Mouse (Mus musculus) MEL (cell line): Measurements from ENCODE around the gene Stk32b. TPM values are rescaled to one million over a fixed set of nuclear protein-coding genes. Genes with fewer than 3 reads are reported as not detected.

Experiments
- DNase-seq: peaks from one replicate; pipeline ENCODE4 v3.0.0; 2011; ENCODE audit warnings: low read depth, low spot score
- H3K27ac ChIP-seq: 2 replicates; pipeline ENCODE4 v1.5.1; 2012; ENCODE audit warnings: low read depth, mild to moderate bottlenecking, control low read depth, low read length, moderate library complexity; ENCODE audit not compliant: control insufficient read depth
- H3K27me3 ChIP-seq, 2 experiments: fragments of 150-350 bp in 1 of 2; sonication (generic) in 1 of 2; 2 replicates each; pipeline ENCODE4 v1.6.1; 2012; ENCODE audit warnings: low read length in 2 of 2, mild to moderate bottlenecking in 2 of 2, improper control_type of control experiment in 1 of 2, moderate library complexity in 1 of 2; ENCODE audit not compliant: insufficient read depth in 2 of 2, control insufficient read depth in 1 of 2
- H3K36me3 ChIP-seq, 2 experiments: 2 replicates each; pipeline ENCODE4 v1.6.1; 2012 to 2014; ENCODE audit warnings: low read length in 2 of 2, improper control_type of control experiment in 1 of 2, inconsistent platforms in 1 of 2, mild to moderate bottlenecking in 1 of 2; ENCODE audit not compliant: insufficient read depth in 2 of 2, control insufficient read depth in 1 of 2
- H3K4me1 ChIP-seq, 2 experiments: fragments of 150-350 bp in 1 of 2; sonication (generic) in 1 of 2; 2 replicates each; pipeline ENCODE4 v1.6.1; 2012; ENCODE audit warnings: low read length in 2 of 2, improper control_type of control experiment in 1 of 2, mild to moderate bottlenecking in 1 of 2; ENCODE audit not compliant: insufficient read depth in 2 of 2, control insufficient read depth in 1 of 2
- H3K4me3 ChIP-seq, 2 experiments: fragments of 150-350 bp in 1 of 2; sonication (generic) in 1 of 2; 2 replicates each; pipeline ENCODE4 v1.5.1; 2012; ENCODE audit warnings: low read depth in 2 of 2, low read length in 2 of 2, mild to moderate bottlenecking in 2 of 2, moderate library complexity in 2 of 2, control low read depth in 1 of 2, improper control_type of control experiment in 1 of 2; ENCODE audit not compliant: control insufficient read depth in 1 of 2, insufficient read depth in 1 of 2
- H3K79me2 ChIP-seq: 2 replicates; pipeline ENCODE4 v1.6.1; 2012; ENCODE audit warnings: mild to moderate bottlenecking, low read length, moderate library complexity; ENCODE audit not compliant: control insufficient read depth, poor library complexity, insufficient read depth
- H3K9ac ChIP-seq: 2 replicates; pipeline ENCODE4 v1.6.1; 2012; ENCODE audit warnings: low read depth, mild to moderate bottlenecking, control low read depth, low read length, moderate library complexity; ENCODE audit not compliant: control insufficient read depth, poor library complexity, severe bottlenecking
- H3K9me3 ChIP-seq: fragments of 150-350 bp; sonication (generic); replicated peaks from 2 replicates; pipeline ENCODE4 v1.6.1; 2012; ENCODE audit warnings: mild to moderate bottlenecking, low read length, improper control_type of control experiment, moderate library complexity; ENCODE audit not compliant: insufficient read depth
- E2F4 ChIP-seq: IDR thresholded peaks from 2 replicates; pipeline ENCODE4 v1.6.1; 2011; ENCODE audit warnings: low read depth, low read length, improper control_type of control experiment, borderline replicate concordance
- ELF1 ChIP-seq: IDR thresholded peaks from 2 replicates; pipeline ENCODE4 v1.6.1; 2014; ENCODE audit warnings: low read depth, mild to moderate bottlenecking, inconsistent platforms, low read length, improper control_type of control experiment, moderate library complexity
- GABPA ChIP-seq: IDR thresholded peaks from 2 replicates; pipeline ENCODE4 v1.6.1; 2012; ENCODE audit warnings: low read depth, mild to moderate bottlenecking, inconsistent platforms, low read length, improper control_type of control experiment, moderate library complexity
- GATA1 ChIP-seq: IDR thresholded peaks from 2 replicates; pipeline ENCODE4 v1.6.1; 2011; ENCODE audit warnings: low read depth, low read length, improper control_type of control experiment
- KAT2A ChIP-seq: conservative IDR thresholded peaks from 2 replicates; pipeline ENCODE4 v1.6.1; 2012; ENCODE audit warnings: low read depth, low read length, improper control_type of control experiment, inconsistent platforms
- MAFK ChIP-seq: IDR thresholded peaks from 2 replicates; pipeline ENCODE4 v1.6.1; 2011; ENCODE audit warnings: low read depth, mild to moderate bottlenecking, low read length, improper control_type of control experiment, borderline replicate concordance
- MAX ChIP-seq: IDR thresholded peaks from 2 replicates; pipeline ENCODE4 v1.6.1; 2011; ENCODE audit warnings: low read length, improper control_type of control experiment
- MEF2A ChIP-seq: IDR thresholded peaks from 2 replicates; pipeline ENCODE4 v1.6.1; 2014; ENCODE audit warnings: low read depth, mild to moderate bottlenecking, inconsistent platforms, low read length, improper control_type of control experiment; ENCODE audit not compliant: poor library complexity, insufficient replicate concordance, severe bottlenecking; ENCODE audit errors: extremely low read depth
- MXI1 ChIP-seq: IDR thresholded peaks from 2 replicates; pipeline ENCODE4 v1.6.1; 2011; ENCODE audit warnings: mild to moderate bottlenecking, low read depth, low read length, improper control_type of control experiment
- NRF1 ChIP-seq: IDR thresholded peaks from 2 replicates; pipeline ENCODE4 v1.6.1; 2014; ENCODE audit warnings: low read depth, mild to moderate bottlenecking, inconsistent platforms, low read length, improper control_type of control experiment, moderate library complexity; ENCODE audit not compliant: poor library complexity, insufficient read depth, severe bottlenecking
- POLR2AphosphoS2 ChIP-seq: IDR thresholded peaks from 2 replicates; pipeline ENCODE4 v1.6.1; 2011; ENCODE audit warnings: low read length, improper control_type of control experiment
- RAD21 ChIP-seq: IDR thresholded peaks from 2 replicates; pipeline ENCODE4 v1.6.1; 2011; ENCODE audit warnings: mild to moderate bottlenecking, low read depth, low read length, improper control_type of control experiment
- SMC3 ChIP-seq: IDR thresholded peaks from 2 replicates; pipeline ENCODE4 v1.6.1; 2011; ENCODE audit warnings: low read depth, low read length, improper control_type of control experiment
- TAL1 ChIP-seq: IDR thresholded peaks from 2 replicates; pipeline ENCODE4 v1.6.1; 2012; ENCODE audit warnings: mild to moderate bottlenecking, inconsistent platforms, low read length, moderate library complexity, mixed read lengths
- TBP ChIP-seq: IDR thresholded peaks from 2 replicates; pipeline ENCODE4 v1.8.0; 2011; ENCODE audit warnings: low read depth, low read length, improper control_type of control experiment
- TCF12 ChIP-seq: IDR thresholded peaks from 2 replicates; pipeline ENCODE4 v1.6.1; 2014; ENCODE audit warnings: low read depth, mild to moderate bottlenecking, inconsistent platforms, low read length, improper control_type of control experiment, moderate library complexity
- USF1 ChIP-seq: IDR thresholded peaks from 2 replicates; pipeline ENCODE4 v1.6.1; 2014; ENCODE audit warnings: low read depth, mild to moderate bottlenecking, inconsistent platforms, low read length, improper control_type of control experiment, moderate library complexity
- USF2 ChIP-seq, 2 experiments: IDR thresholded peaks; 2 replicates each; pipeline ENCODE4 v1.6.1; 2011 to 2012; ENCODE audit warnings: improper control_type of control experiment in 2 of 2, low read length in 2 of 2, borderline replicate concordance in 1 of 2, inconsistent platforms in 1 of 2, low read depth in 1 of 2, mild to moderate bottlenecking in 1 of 2; ENCODE audit not compliant: insufficient read depth in 1 of 2
- ZC3H11A ChIP-seq: IDR thresholded peaks from 2 replicates; pipeline ENCODE4 v1.6.1; 2012; ENCODE audit warnings: low read depth, mild to moderate bottlenecking, inconsistent platforms, low read length, improper control_type of control experiment
- ZKSCAN1 ChIP-seq: IDR thresholded peaks from 2 replicates; pipeline ENCODE4 v1.6.1; 2012; ENCODE audit warnings: low read depth, mild to moderate bottlenecking, inconsistent platforms, low read length, improper control_type of control experiment, moderate library complexity
- ZNF384 ChIP-seq: IDR thresholded peaks from 2 replicates; pipeline ENCODE4 v1.6.1; 2012; ENCODE audit warnings: low read depth, mild to moderate bottlenecking, inconsistent platforms, low read length, improper control_type of control experiment
- polyA plus RNA-seq, 2 experiments: library from polyadenylated mRNA; stranded (reverse) in 1 of 2; unstranded in 1 of 2; fragments of >175 nt in 1 of 2; fragments of >200 nt in 1 of 2; gene quantifications; 2 replicates each; pipeline versions ENCODE4 v1.2.1 to v1.2.4; 2012; ENCODE audit warnings: low replicate concordance in 2 of 2, low read depth in 1 of 2; ENCODE audit not compliant: insufficient read length in 2 of 2, insufficient read depth in 1 of 2, missing spikeins in 1 of 2
- total RNA-seq: library from RNA; depleted of rRNA; stranded (reverse); fragments of 300-350 nt; gene quantifications from 2 replicates; pipeline ENCODE4 v1.2.3, GENCODE M21; 2012

The Stk32b gene
- total and polyA plus RNA-seq, 3 experiments: not detected

DNA sequence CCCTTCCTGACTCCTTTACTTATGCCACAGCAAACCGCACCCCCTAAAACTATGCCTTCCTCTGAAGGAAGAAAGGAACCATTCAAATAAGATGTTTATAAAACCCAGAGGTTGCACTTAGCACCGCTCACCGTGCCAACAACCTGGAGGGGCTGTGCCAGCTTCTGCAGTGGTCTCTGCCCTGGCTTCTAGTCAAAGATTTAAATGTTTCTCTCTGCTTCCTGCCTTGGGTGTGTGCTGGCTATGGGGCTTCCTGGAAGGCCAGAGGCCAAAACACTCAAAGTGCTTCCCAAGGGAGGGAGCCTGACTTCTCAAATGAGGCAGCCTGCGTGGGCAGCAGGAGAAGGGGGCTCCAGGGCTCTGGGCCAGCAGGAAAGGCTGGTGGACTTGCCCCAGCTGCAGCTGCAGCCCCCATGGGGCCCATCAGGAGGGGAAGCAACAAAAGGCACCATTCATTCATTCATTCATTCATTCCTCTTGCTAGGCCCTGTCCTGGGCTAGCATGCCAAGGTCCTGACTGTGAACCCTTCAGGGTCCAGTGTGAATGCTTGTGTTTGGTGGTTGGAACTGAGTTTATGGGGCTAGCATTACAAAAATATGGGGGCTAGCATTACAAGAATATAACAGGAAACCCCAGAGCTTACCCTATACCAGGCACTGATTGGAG lies 8.4 kb upstream of the Stk32b start:
- Histone ChIP-seq H3K9ac (no peak overlapping the region), H3K4me1 (no peaks in the 10 kb centered on the region), H3K79me2 (no peaks in the 10 kb centered on the region), H3K27ac (no peak overlapping the region), H3K36me3 (no peaks in the 10 kb centered on the region), H3K4me3 (no peak overlapping the region), H3K9me3 (no peaks in the 10 kb centered on the region), H3K27me3 (no peaks in the 10 kb centered on the region)
- TF ChIP-seq ZKSCAN1 (no peak), NRF1 (no peak), POLR2AphosphoS2 (no peak), MAFK (no peak), SMC3 (no peak), E2F4 (no peak), MEF2A (no peak), MAX (no peak), RAD21 (no peak), KAT2A (no peak), MXI1 (no peak), ELF1 (no peak), TBP (no peak), GABPA (no peak), TCF12 (no peak), USF1 (no peak)
- no peak for DNase-seq

GRCm38 (mm10) chr5:37720670-37721069 lies 3.7 kb upstream of the Stk32b start:
- no peaks in the 10 kb centered on the region for H3K27me3 ChIP-seq
- H3K27ac ChIP-seq: no peak overlapping the region
- no peak overlapping the region for H3K4me3 ChIP-seq
- H3K4me1 ChIP-seq: no peaks in the 10 kb centered on the region
- H3K79me2 ChIP-seq: no peaks in the 10 kb centered on the region
- no peaks in the 10 kb centered on the region for H3K36me3 ChIP-seq
- TF ChIP-seq TBP: no peak
- no peak for TF ChIP-seq MEF2A
- TF ChIP-seq USF2 (IDR thresholded peaks at IDR 0.05; ENCODE audit: borderline replicate concordance in 1 of 2, insufficient read depth in 1 of 2, low read depth in 1 of 2, low read length in 2 of 2): no peak
- no peak for TF ChIP-seq ZNF384
- no peak for TF ChIP-seq KAT2A
- TF ChIP-seq GATA1: no peak
- TF ChIP-seq SMC3: no peak
- no peak for TF ChIP-seq POLR2AphosphoS2
- no peak for TF ChIP-seq TAL1
- no peak for TF ChIP-seq NRF1
- no peak for TF ChIP-seq ZKSCAN1
- TF ChIP-seq MAFK: no peak
- TF ChIP-seq ZC3H11A: no peak
- no peaks in the 10 kb centered on the region for H3K9me3 ChIP-seq
- no peak overlapping the region for H3K9ac ChIP-seq
- DNase-seq: no peak
